Mouse (Mus musculus) forebrain, embryonic 13.5 days (tissue): ENCODE results near the gene Col28a1. TPM values are rescaled to one million over a fixed set of nuclear protein-coding genes. Genes with fewer than 3 reads are reported as not detected.

Experiments
- ATAC-seq: fragments of 200-750 bp; cut with Nextera tagmentation; 2 replicates; pipeline ENCODE4 v1.8.0; 2017
- H3K27ac ChIP-seq: fragments of 300-500 bp; sonication (generic); 2 replicates; pipeline ENCODE4 v1.5.1; 2015; ENCODE audit warnings: inconsistent platforms, mild to moderate bottlenecking, moderate library complexity
- H3K27me3 ChIP-seq: fragments of 300-500 bp; sonication (generic); 2 replicates; pipeline ENCODE4 v1.6.1; 2015; ENCODE audit warnings: mild to moderate bottlenecking, inconsistent platforms
- H3K36me3 ChIP-seq: fragments of 300-500 bp; sonication (generic); 2 replicates; pipeline ENCODE4 v1.6.1; 2015; ENCODE audit warnings: mild to moderate bottlenecking, inconsistent platforms; ENCODE audit not compliant: poor library complexity, severe bottlenecking
- H3K4me1 ChIP-seq: fragments of 300-500 bp; sonication (generic); 2 replicates; pipeline ENCODE4 v1.6.1; 2015; ENCODE audit warnings: inconsistent platforms
- H3K4me2 ChIP-seq: fragments of 300-500 bp; sonication (generic); 2 replicates; pipeline ENCODE4 v1.6.1; 2015; ENCODE audit warnings: inconsistent platforms, mild to moderate bottlenecking, moderate library complexity
- H3K4me3 ChIP-seq: fragments of 300-500 bp; sonication (generic); 2 replicates; pipeline ENCODE4 v1.5.1; 2015; ENCODE audit warnings: mild to moderate bottlenecking, inconsistent platforms
- H3K9ac ChIP-seq: fragments of 300-500 bp; sonication (generic); 2 replicates; pipeline ENCODE4 v1.6.1; 2015; ENCODE audit warnings: mild to moderate bottlenecking, inconsistent platforms
- H3K9me3 ChIP-seq: fragments of 300-500 bp; sonication (generic); replicated peaks from 2 replicates; pipeline ENCODE4 v1.6.1; 2016; ENCODE audit warnings: inconsistent platforms
- WGBS: fragments of 180-500 bp; shearing (Covaris S2); methylation state at CpG from one replicate; pipeline ENCODE4 v1.1.7; 2015; 5-methylcytosine and 5-hydroxymethylcytosine counted together
- polyA plus RNA-seq: library from polyadenylated mRNA; unstranded; fragments of >200 nt; fragmentation: Nextera tagmentation; extraction: Ambion mirVana; gene quantifications from 2 replicates; pipeline ENCODE4 v1.2.1, GENCODE M21; 2015

The Col28a1 gene
- polyA plus RNA-seq, 1 experiment from 2014 or later, result 0.22 TPM

DNA sequence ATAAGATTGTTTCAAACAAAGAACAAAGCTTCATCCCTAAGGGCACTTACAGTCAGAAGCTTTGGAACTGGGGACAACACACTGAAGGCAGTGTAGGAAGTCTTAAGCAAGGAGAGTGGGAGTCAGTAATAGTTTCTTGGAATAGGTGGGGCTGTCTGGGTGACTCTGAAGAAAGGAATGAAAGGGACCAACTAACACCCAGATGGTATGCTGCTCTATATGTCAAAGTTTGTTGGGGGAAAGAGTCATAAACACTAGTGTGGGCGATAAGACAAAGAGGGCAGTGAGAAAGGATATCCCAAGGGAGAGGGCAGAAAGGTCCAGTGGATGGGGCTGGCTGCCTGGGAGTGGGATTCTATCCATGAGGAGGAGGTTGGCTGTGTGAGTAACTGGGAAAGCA, 20.3 kb downstream of the Col28a1 start:
- Histone ChIP-seq H3K9ac (no peak overlapping the region), H3K4me3 (no peak overlapping the region), H3K27me3 (no peaks in the 10 kb centered on the region), H3K27ac (no peak overlapping the region), H3K9me3 (no peaks in the 10 kb centered on the region), H3K4me1 (no peaks in the 10 kb centered on the region), H3K4me2 (no peak overlapping the region), H3K36me3 (no peaks in the 10 kb centered on the region)
- 100% methylated on average over 1 of the region's 1 CpGs for WGBS
- ATAC-seq, result no peak

DNA sequence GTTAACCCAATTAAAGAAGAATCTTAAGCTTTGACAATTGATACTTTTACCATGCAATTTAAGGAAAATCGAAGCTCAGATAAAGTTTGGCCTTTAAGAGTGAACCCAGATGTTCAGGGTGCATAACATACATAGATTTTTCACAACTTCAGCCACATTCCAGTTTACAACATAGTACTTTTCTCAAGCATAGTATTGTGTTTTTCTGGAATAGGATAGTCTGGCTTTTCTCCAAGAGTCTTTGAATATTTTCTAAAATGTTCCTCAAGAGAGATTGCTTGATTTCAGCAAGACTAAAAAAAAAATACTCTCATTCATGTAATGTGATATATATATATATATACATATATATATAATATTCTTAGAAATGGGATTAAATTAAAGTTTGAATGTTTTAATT, 27.7 kb downstream of the Col28a1 start:
- Histone ChIP-seq H3K4me2 (no peak overlapping the region), H3K27ac (no peak overlapping the region), H3K36me3 (no peaks in the 10 kb centered on the region), H3K4me1 (no peaks in the 10 kb centered on the region), H3K9me3 (no peaks in the 10 kb centered on the region), H3K4me3 (no peak overlapping the region), H3K9ac (no peak overlapping the region), H3K27me3 (no peaks in the 10 kb centered on the region)
- 76% methylated on average over 1 of the region's 1 CpGs for WGBS
- ATAC-seq, result no peak

DNA sequence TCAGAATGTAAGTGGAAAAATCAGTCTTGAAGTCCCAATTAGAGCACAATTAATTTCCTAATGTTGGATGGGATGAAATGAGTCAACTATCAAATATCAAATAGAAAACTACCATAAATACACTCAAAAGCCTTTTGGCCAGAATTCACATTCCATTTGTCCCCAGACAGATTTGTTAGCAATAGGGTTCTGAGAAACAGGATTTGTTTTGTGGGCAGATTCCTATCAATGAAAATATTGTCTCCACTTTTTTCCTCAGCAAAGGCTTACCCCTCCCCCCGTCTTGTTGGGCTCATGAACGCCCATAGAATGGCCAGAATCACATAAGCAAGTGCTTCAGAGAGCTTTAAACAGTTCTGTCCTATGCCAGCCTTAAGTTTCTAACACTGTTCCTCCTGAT, 32.4 kb downstream of the Col28a1 start:
- no peak for ATAC-seq
- no peak overlapping the region for H3K4me2 ChIP-seq
- H3K9ac ChIP-seq, result no peak overlapping the region
- 58% methylated on average over 2 of the region's 2 CpGs for WGBS
- no peaks in the 10 kb centered on the region for H3K4me1 ChIP-seq
- H3K4me3 ChIP-seq, result no peak overlapping the region
- H3K27ac ChIP-seq, result no peak overlapping the region
- no peaks in the 10 kb centered on the region for H3K9me3 ChIP-seq
- H3K27me3 ChIP-seq, result no peaks in the 10 kb centered on the region
- H3K36me3 ChIP-seq, result no peaks in the 10 kb centered on the region

DNA sequence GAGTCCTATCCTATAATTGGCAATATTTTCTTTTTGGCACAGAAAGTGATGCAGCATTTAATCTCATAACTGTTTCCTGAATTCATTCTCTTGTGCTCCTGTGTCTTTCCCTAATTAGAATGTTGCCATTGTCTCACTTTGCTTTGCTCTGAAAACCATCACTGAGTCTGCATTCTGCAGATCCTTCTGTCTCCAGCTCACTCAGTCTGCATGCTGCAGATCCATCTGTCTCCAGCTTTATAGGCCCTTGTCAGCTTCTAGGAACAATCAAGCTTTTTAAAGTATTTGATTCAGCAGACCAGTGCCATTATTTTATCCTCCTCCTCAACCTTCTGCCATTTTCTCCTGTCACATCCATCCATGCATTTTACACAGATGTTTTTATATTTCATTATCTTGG, 35.3 kb downstream of the Col28a1 start:
- H3K9ac ChIP-seq, result no peak overlapping the region
- H3K9me3 ChIP-seq, result no peaks in the 10 kb centered on the region
- H3K27me3 ChIP-seq, result no peaks in the 10 kb centered on the region
- no peak overlapping the region for H3K4me3 ChIP-seq
- H3K4me2 ChIP-seq, result no peak overlapping the region
- no peak for ATAC-seq
- H3K36me3 ChIP-seq, result no peaks in the 10 kb centered on the region
- no peaks in the 10 kb centered on the region for H3K4me1 ChIP-seq
- H3K27ac ChIP-seq, result no peak overlapping the region

DNA sequence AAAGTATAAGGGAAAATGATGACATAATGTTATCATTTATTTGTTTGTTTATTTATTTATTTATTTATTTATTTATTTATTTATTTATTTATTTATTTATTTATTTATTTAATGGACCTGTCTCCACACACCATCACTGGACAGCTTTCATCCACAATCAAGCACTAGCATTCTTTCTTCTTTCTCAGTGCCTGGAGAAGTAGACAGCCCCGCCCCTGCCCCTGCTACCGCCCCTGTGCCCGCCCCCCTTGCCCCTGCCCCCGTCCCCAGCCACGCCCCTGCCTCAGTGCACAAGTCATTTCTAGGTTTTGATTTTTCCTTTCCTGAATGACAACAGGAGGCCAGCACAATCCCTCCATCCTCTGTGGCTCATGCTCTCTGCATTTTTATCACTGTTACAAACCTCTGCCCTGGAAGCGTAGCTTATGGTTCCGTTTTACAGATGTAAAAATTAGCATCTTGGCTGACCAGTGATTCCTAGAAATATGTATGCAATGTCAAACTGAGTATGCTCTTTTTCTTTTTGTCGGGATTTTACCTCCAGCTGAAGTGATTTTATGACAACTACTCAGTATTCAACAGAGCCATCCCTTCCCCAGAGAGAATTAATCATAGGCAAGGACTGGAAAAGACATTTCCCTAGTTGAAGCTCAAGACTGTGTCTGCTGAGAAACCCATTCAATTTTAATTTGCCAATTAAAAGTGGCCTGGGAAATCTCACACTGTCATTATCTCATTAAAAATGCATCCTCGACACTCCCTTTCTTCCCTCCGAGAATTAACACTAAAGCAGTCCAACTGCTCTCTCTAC, 39.7 kb downstream of the Col28a1 start:
- 52% methylated on average over 10 of the region's 10 CpGs for WGBS
- Histone ChIP-seq H3K9ac (no peak overlapping the region), H3K27me3 (no peaks in the 10 kb centered on the region), H3K4me2 (no peak overlapping the region), H3K27ac (no peak overlapping the region), H3K9me3 (no peaks in the 10 kb centered on the region), H3K4me1 (no peaks in the 10 kb centered on the region), H3K36me3 (no peaks in the 10 kb centered on the region), H3K4me3 (no peak overlapping the region)
- peak; percentile 16; the same call in 1 of the 2 replicates for ATAC-seq

DNA sequence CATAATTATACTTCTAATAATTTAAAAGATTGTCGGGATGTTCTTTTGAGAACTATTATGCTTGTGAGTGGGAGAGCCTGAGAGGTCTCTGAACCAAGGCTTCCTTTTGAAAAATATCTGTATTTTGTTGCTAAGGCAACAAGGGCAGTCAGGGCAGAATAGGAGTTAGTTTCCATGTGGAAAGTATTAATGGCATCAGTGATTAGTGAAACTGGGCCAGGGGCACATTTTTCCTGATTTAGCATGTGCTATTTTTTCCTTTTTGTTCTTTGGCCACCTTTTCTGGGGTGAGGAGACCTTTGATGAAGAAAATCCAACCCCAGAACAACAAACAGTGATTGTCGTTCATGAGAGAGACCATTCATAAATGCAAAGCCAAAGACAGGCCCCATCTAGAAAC, 43.5 kb downstream of the Col28a1 start:
- Histone ChIP-seq H3K4me3 (no peak overlapping the region), H3K27ac (no peak overlapping the region), H3K27me3 (no peaks in the 10 kb centered on the region), H3K4me1 (no peaks in the 10 kb centered on the region), H3K4me2 (no peak overlapping the region), H3K36me3 (no peaks in the 10 kb centered on the region), H3K9ac (no peak overlapping the region), H3K9me3 (no peaks in the 10 kb centered on the region)
- no peak for ATAC-seq
- WGBS, result 71% methylated on average over 2 of the region's 2 CpGs

DNA sequence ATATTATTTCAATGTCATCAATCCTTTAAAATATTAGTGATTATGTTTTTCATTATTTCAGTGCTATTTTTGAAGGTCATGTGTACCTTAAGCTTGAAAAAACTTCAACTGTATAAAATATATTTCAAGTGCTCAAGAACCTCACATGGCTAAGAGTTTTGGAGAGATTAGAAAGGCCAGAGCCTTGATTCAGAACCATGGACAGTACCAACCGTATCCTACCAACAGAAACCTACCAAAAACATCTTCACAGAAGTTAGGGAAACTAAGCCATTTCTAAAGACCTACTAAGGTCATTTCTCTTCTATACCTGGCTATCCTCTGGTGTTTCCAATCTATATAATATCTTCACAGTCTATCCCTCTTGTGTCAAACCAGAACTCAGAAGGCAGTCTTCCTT, 50.5 kb downstream of the Col28a1 start:
- ATAC-seq, result no peak
- no peaks in the 10 kb centered on the region for H3K27me3 ChIP-seq
- no peak overlapping the region for H3K27ac ChIP-seq
- no peaks in the 10 kb centered on the region for H3K36me3 ChIP-seq
- no peak overlapping the region for H3K4me2 ChIP-seq
- H3K9me3 ChIP-seq, result no peaks in the 10 kb centered on the region
- no peak overlapping the region for H3K9ac ChIP-seq
- 52% methylated on average over 1 of the region's 1 CpGs for WGBS
- no peaks in the 10 kb centered on the region for H3K4me1 ChIP-seq
- H3K4me3 ChIP-seq, result no peak overlapping the region

DNA sequence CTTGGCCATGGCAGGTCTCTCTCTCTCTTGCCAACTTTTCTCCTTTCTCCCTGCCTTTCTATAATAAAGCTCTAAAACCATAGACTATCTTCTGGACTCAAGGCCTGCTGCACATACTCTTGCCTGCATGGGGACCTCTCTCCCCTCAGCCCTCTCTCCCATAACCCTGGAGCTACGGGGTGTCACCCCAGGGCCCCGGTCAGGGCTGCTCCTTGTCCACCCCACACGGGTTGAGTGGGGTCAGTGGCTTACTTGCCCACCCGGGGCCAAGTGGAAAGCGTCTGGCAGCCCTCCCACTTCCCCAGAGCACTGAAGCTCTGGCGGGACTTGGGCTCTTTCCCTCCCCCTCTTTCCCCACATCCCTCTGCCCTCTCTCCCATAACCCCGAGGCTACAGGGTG, 62.3 kb downstream of the Col28a1 start:
- H3K27ac ChIP-seq, result no peak overlapping the region
- no peak overlapping the region for H3K4me3 ChIP-seq
- H3K36me3 ChIP-seq, result no peaks in the 10 kb centered on the region
- WGBS, result 84% methylated on average over 7 of the region's 7 CpGs
- H3K27me3 ChIP-seq, result no peaks in the 10 kb centered on the region
- H3K4me2 ChIP-seq, result no peak overlapping the region
- H3K9me3 ChIP-seq, result no peaks in the 10 kb centered on the region
- H3K9ac ChIP-seq, result no peak overlapping the region
- H3K4me1 ChIP-seq, result 0 out of 2 replicates have a peak, but pooled peaks cover 3% of the 10 kb centered on the region
- no peak for ATAC-seq

DNA sequence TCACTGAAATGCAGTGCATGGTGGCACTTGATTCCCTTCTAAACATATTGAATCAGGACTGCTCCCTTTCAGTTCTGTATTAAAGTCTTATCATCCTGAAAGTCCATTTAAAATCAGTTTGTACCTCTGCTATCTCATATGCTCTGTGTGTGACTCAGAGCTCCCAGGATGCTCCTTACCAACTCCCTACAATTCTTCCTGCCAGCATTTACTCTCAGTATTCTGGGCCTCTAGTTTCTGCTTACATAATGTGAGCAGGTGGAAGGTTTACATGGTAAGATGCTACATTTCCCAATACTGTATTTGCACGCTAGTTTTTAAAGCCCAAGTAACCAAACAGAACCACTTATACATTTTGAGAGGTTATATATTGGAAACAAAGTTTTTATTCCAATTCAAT, 64.3 kb downstream of the Col28a1 start:
- H3K9ac ChIP-seq, result no peak overlapping the region
- ATAC-seq, result no peak

DNA sequence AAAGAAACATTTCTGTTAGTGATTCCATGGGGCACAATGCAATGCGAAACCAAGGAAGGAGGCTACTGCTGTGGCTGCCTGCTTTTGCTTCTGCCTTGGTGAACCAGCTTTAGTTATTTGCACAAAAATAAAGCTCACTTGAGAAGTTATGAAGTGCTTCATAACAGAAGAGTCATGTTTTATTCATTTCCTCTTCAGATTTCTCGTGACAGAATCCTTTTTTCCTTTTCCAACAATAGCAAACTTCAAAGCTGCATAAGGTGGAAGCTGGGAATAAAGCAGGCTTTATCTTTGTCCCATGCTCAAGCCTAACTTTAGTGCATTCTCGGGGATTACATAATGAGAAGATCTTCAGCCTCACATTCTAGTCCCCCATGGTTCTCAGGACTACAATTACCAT, 65.9 kb downstream of the Col28a1 start:
- H3K4me2 ChIP-seq, result no peak overlapping the region
- H3K9ac ChIP-seq, result no peak overlapping the region
- H3K27ac ChIP-seq, result no peak overlapping the region
- no peak for ATAC-seq
- no peaks in the 10 kb centered on the region for H3K36me3 ChIP-seq
- WGBS, result 33% methylated on average over 3 of the region's 3 CpGs
- no peak overlapping the region for H3K4me3 ChIP-seq
- no peaks in the 10 kb centered on the region for H3K27me3 ChIP-seq
- 0 out of 2 replicates have a peak, but pooled peaks cover 3% of the 10 kb centered on the region for H3K4me1 ChIP-seq
- H3K9me3 ChIP-seq, result no peaks in the 10 kb centered on the region

More for the DNA sequence above, 64.3 kb downstream of the Col28a1 start:
- H3K4me2 ChIP-seq, result no peak overlapping the region
- WGBS, result 92% methylated on average over 1 of the region's 1 CpGs
- 0 out of 2 replicates have a peak, but pooled peaks cover 3% of the 10 kb centered on the region for H3K4me1 ChIP-seq
- H3K27ac ChIP-seq, result no peak overlapping the region
- H3K36me3 ChIP-seq, result no peaks in the 10 kb centered on the region
- H3K9me3 ChIP-seq, result no peaks in the 10 kb centered on the region
- H3K27me3 ChIP-seq, result no peaks in the 10 kb centered on the region
- H3K4me3 ChIP-seq, result no peak overlapping the region

DNA sequence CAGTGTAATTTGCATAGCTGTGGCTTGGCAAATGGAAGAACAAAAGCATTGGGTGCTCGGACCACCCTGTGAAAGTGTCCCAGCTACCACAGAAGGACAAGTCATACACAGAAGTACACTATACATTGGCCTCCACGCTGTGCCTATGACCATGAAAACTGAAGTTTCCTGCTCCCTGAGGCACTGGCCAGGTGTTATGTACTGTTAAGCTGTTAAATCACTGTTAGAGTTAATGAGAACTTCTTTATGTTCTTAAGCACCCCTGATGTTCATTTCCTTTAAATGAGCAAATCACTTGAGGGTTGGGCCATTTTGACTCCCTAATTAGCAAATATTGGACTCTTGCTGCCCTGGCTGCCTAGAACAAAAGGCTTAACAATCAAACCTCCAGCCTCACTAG, 73.3 kb downstream of the Col28a1 start:
- no peaks in the 10 kb centered on the region for H3K9me3 ChIP-seq
- H3K36me3 ChIP-seq, result no peaks in the 10 kb centered on the region
- H3K4me3 ChIP-seq, result no peak overlapping the region
- H3K27me3 ChIP-seq, result no peaks in the 10 kb centered on the region
- no peak overlapping the region for H3K4me2 ChIP-seq
- WGBS, result 49% methylated on average over 2 of the region's 2 CpGs
- no peak overlapping the region for H3K9ac ChIP-seq
- ATAC-seq, result no peak
- H3K27ac ChIP-seq, result no peak overlapping the region
- H3K4me1 ChIP-seq, result no peaks in the 10 kb centered on the region

DNA sequence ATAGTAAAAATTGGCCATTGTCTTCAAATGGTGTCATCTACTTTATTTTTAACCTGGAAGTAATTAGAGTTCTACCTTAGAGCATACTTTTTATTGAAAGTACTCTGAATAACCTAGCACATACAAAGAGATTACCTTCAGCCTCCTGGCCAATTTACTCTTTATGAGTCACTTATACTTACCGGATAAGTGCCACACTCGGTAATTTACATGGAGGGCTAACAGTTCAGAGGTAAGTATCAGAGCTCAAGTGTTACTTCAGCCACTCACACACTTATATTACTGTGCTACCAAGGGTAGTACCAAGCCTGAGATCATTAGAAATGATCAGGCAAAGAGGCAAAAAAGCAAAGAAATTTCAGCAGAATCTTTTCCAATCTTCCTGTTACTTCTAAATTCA, 73.8 kb downstream of the Col28a1 start:
- Histone ChIP-seq H3K9me3 (no peaks in the 10 kb centered on the region), H3K36me3 (no peaks in the 10 kb centered on the region), H3K4me3 (no peak overlapping the region), H3K4me2 (no peak overlapping the region), H3K9ac (no peak overlapping the region), H3K27ac (no peak overlapping the region), H3K4me1 (no peaks in the 10 kb centered on the region), H3K27me3 (no peaks in the 10 kb centered on the region)
- no peak for ATAC-seq
- 77% methylated on average over 2 of the region's 2 CpGs for WGBS
